Mouse (Mus musculus) hindbrain, embryonic 13.5 days (tissue): Measurements from ENCODE around the gene Cercam. TPM values are rescaled to one million over a fixed set of nuclear protein-coding genes. Genes with fewer than 3 reads are reported as not detected.
"Not testable (repeated sequence)": the region's sequence is repeated elsewhere in the genome, so short reads cannot be mapped to it uniquely, and the experiment has no call there.

ENCODE experiments used
- ATAC-seq: fragments of 200-750 bp; cut with Nextera tagmentation; 2 replicates; pipeline ENCODE4 v1.8.0; 2017; ENCODE audit warnings: moderate TSS enrichment; ENCODE audit not compliant: low FRiP score
- H3K27ac ChIP-seq: fragments of 300-500 bp; sonication (generic); 2 replicates; pipeline ENCODE4 v1.5.1; 2015; ENCODE audit warnings: inconsistent platforms, mild to moderate bottlenecking, moderate library complexity
- H3K27me3 ChIP-seq: fragments of 300-500 bp; sonication (generic); 2 replicates; pipeline ENCODE4 v1.6.1; 2015; ENCODE audit warnings: mild to moderate bottlenecking, inconsistent platforms
- H3K36me3 ChIP-seq: fragments of 300-500 bp; sonication (generic); 2 replicates; pipeline ENCODE4 v1.6.1; 2015; ENCODE audit warnings: mild to moderate bottlenecking, inconsistent platforms
- H3K4me1 ChIP-seq: fragments of 300-500 bp; sonication (generic); replicated peaks from 2 replicates; pipeline ENCODE4 v1.6.1; 2015; ENCODE audit warnings: inconsistent platforms
- H3K4me2 ChIP-seq: fragments of 300-500 bp; sonication (generic); 2 replicates; pipeline ENCODE4 v1.6.1; 2015; ENCODE audit warnings: inconsistent platforms, mild to moderate bottlenecking, moderate library complexity
- H3K4me3 ChIP-seq: fragments of 300-500 bp; sonication (generic); 2 replicates; pipeline ENCODE4 v1.5.1; 2015; ENCODE audit warnings: mild to moderate bottlenecking, inconsistent platforms
- H3K9ac ChIP-seq: fragments of 300-500 bp; sonication (generic); 2 replicates; pipeline ENCODE4 v1.6.1; 2015; ENCODE audit warnings: mild to moderate bottlenecking, inconsistent platforms
- H3K9me3 ChIP-seq: fragments of 300-500 bp; sonication (generic); 2 replicates; pipeline ENCODE4 v1.6.1; 2016; ENCODE audit warnings: inconsistent platforms
- WGBS: fragments of 180-500 bp; shearing (Covaris S2); methylation state at CpG from one replicate; pipeline ENCODE4 v1.1.7; 2015; 5-methylcytosine and 5-hydroxymethylcytosine counted together
- polyA plus RNA-seq: library from polyadenylated mRNA; unstranded; fragments of >200 nt; fragmentation: Nextera tagmentation; extraction: Ambion mirVana; gene quantifications from 2 replicates; pipeline ENCODE4 v1.2.1, GENCODE M21; 2015

The Cercam gene
- polyA plus RNA-seq, 1 experiment from 2014 or later: 23.8 TPM

DNA sequence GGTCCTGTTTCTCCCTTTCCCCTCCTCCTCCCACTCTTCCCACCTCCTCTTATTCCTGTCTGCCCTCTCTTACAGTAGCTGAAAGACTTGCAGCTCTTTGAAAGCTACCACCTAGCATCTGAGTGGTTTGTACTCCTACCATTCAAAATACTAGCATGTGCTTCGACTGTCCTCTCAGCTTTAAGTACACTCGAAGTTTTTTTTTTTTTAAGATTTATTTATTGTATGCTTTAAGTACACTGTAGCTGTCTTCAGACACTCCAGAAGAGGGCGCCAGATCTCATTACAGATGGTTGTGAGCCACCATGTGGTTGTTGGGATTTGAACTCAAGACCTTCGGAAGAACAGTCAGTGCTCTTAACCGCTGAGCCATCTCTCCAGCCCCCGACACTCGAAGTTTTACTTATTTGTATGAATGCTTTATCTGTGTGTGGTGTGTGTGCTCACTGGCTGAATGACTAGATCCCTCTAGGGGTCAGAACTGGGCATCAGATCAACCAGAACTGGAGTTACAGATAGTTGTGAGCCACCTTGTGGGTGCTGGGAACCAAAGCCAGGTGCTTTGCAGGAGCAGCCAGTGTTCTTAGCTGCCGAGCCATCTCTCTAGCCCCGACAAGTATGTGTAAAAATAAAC, 17.8 kb downstream of the Cercam start:
- H3K27me3 ChIP-seq, H3K9ac ChIP-seq, H3K36me3 ChIP-seq, H3K27ac ChIP-seq, H3K4me2 ChIP-seq, ATAC-seq, H3K9me3 ChIP-seq, H3K4me3 ChIP-seq: not testable (repeated sequence)
- H3K4me1 ChIP-seq: peaks cover 19% of the 10 kb centered on the region
- WGBS: 87% methylated on average over 9 of the region's 9 CpGs

DNA sequence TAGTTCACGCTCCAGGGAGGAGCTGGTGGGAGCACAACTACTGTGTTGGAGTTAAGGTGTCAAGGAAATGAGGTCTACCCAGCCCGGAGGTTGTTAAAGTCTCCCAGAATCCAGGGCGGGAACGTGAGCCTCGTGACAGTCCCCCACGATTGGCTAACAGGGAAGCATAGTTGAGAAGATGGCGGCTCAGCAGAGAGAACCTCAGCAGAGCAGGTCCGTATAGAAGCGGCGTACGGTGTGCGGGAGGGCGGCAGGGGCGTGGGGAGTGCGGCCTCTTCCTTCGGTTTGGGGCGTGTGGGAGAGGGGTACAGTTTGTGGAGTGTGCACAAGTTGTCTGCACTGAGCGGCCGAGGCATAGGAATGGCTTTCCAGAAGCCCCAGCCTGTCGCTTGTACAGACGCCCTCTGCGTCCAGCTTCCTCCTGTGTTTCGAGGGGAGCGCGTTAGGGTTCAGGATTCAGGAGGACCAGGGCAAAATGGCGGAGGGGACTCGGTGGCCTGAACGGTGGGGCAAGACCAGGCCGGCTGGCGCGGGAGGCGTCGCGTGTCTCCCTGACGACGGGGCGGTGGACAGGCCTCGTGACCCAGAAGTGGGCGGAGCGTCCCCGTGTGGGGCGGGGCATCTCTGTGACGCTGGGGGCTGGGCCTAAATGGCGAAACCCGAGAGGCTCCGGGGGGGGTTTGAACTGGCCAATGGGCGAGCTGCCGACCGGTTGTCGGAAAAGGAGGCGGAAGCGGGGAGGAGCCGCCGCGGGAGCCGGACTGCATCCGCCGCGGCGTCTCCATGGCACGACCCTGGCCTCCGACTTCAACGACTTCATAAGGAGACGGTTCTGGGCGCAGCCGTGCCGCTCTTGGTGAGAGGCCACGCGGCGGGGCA, 20.3 kb downstream of the Cercam start, which contains the start of gene Odf2:
Gene Odf2, plus strand, starts transcription at position 156 of the 879 bp plus-strand sequence.
- Histone ChIP-seq H3K27me3 (no peaks in the 10 kb centered on the region), H3K9ac (peak within 1 kb of the TSS; percentile 96), H3K36me3 (peaks cover 28% of the 10 kb centered on the region), H3K9me3 (no peaks in the 10 kb centered on the region), H3K4me3 (peak within 1 kb of the TSS; percentile 98), H3K4me2 (peak within 1 kb of the TSS; percentile 94), H3K27ac (peak within 1 kb of the TSS; percentile 92), H3K4me1 (peaks cover 23% of the 10 kb centered on the region)
- peak; percentile 91 for ATAC-seq
- 1% methylated on average over 69 of the region's 70 CpGs for WGBS

DNA sequence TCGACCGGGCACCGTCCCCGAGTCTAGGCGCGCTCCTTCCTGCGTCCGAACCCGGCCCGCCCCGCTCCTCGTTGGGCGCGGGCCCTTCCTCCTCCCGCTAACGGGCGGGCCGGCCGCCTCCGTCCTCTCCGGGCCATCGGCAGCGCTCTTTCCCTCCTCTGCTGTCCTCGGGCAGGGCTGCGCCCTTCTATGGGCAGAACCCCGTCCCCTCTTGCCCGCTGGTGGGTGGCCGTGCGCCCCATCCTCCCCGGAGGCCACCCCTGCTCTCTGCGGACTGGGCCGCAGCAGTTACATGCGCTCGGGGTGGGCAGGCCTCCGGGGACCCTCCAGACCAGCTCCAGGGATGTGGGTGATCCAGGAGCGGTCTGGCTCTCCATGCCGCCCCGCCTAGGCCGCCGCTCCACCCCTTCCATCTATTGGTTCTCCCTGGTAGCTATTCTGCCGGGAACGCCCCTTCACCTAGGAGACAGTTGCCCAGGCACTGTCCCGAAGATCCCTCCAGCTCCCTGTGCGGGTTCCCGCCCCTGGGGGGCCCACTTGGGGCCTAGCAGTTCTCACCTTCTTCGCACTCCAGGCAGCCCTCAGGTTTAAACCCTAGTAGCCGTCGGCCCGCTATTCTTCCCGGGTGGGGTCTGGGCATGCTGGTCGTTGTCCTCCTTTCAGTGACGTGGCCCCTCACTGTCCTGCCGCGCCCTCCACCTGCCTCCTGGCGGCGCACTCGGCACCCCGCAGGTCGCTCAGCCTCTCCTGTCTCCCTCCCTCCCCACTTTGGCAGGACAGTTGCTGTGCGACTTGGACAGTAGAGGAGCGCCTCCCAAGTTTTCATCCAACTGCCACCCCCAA, 21.2 kb downstream of the Cercam start:
- peak overlapping the region; percentile 98 for H3K4me3 ChIP-seq
- WGBS: under 1% methylated on average over 55 of the region's 61 CpGs
- peaks cover 37% of the 10 kb centered on the region for H3K36me3 ChIP-seq
- H3K27ac ChIP-seq: peak overlapping the region; percentile 92
- peaks cover 23% of the 10 kb centered on the region for H3K4me1 ChIP-seq
- H3K27me3 ChIP-seq: no peaks in the 10 kb centered on the region
- ATAC-seq: peak; percentile 89
- H3K4me2 ChIP-seq: peak overlapping the region; percentile 94
- no peaks in the 10 kb centered on the region for H3K9me3 ChIP-seq
- peak overlapping the region; percentile 96 for H3K9ac ChIP-seq

GRCm38 (mm10) chr2:29891773-29892172, 22.8 kb downstream of the Cercam start:
- peaks cover 52% of the 10 kb centered on the region for H3K36me3 ChIP-seq
- peak overlapping the region; percentile 29 for H3K9ac ChIP-seq
- H3K4me3 ChIP-seq: no peak overlapping the region
- no peak for ATAC-seq
- H3K4me1 ChIP-seq: peaks cover 23% of the 10 kb centered on the region
- no peaks in the 10 kb centered on the region for H3K9me3 ChIP-seq
- H3K27me3 ChIP-seq: no peaks in the 10 kb centered on the region
- H3K27ac ChIP-seq: no peak overlapping the region
- H3K4me2 ChIP-seq: no peak overlapping the region
- 98% methylated on average over 6 of the region's 6 CpGs for WGBS

- Histone ChIP-seq H3K27ac (no peak overlapping the region), H3K4me3 (no peak overlapping the region), H3K9me3 (no peaks in the 10 kb centered on the region), H3K9ac (no peak overlapping the region), H3K4me2 (no peak overlapping the region), H3K36me3 (peaks cover 95% of the 10 kb centered on the region), H3K4me1 (peaks cover 10% of the 10 kb centered on the region), H3K27me3 (no peaks in the 10 kb centered on the region)
- 94% methylated on average over 1 of the region's 1 CpGs for WGBS
- no peak for ATAC-seq
Observed at GRCm38 (mm10) chr2:29896071-29896470, 27.1 kb downstream of the Cercam start.

DNA sequence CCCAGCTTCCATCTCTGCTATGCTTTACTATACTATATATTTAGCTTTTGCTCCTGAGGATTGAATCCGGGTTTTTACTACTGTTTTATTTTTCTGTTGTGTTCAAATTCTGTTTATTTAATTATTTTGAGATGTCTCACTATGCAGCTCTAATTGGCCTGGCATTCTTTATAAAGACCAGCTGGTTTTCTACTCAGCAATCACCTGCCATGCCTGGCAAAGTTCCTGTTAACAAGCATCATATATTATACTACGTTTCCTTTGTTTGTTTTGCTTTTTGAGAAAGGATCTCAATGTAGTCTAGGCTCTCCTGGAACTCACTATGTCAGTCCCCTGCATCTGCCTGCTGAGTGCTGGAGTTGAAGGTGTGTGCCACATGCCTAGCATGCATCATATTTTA, 28.4 kb downstream of the Cercam start:
- no peak overlapping the region for H3K27ac ChIP-seq
- H3K4me1 ChIP-seq: no peaks in the 10 kb centered on the region
- no peaks in the 10 kb centered on the region for H3K9me3 ChIP-seq
- H3K4me3 ChIP-seq: no peak overlapping the region
- peaks cover 98% of the 10 kb centered on the region for H3K36me3 ChIP-seq
- WGBS: 82% methylated on average over 2 of the region's 2 CpGs
- no peaks in the 10 kb centered on the region for H3K27me3 ChIP-seq
- ATAC-seq: no peak
- no peak overlapping the region for H3K9ac ChIP-seq
- no peak overlapping the region for H3K4me2 ChIP-seq

DNA sequence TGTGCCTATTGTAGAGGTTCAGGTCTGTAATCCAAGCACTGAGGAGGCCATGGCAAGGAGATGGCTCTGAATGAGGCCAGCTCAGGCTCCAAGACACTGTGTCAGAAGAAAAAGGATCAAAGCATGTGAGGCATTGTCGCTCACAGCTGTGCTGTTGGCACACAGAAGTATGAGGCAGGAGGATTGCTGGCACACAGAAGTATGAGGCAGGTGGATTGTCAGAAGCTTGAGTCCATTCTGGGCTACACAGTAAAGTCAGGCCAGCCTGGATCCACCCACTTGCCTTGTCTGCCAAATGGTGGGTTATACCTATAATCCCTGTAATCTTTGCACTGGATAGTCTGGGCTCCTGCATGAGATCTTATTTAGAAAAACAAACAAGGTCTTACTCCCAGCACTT, 29.1 kb downstream of the Cercam start:
- ATAC-seq: no peak
- no peak overlapping the region for H3K4me2 ChIP-seq
- H3K27me3 ChIP-seq: no peaks in the 10 kb centered on the region
- H3K9me3 ChIP-seq: no peaks in the 10 kb centered on the region
- H3K27ac ChIP-seq: no peak overlapping the region
- H3K4me1 ChIP-seq: no peaks in the 10 kb centered on the region
- 93% methylated on average over 1 of the region's 1 CpGs for WGBS
- peaks cover 98% of the 10 kb centered on the region for H3K36me3 ChIP-seq
- no peak overlapping the region for H3K9ac ChIP-seq
- H3K4me3 ChIP-seq: no peak overlapping the region

DNA sequence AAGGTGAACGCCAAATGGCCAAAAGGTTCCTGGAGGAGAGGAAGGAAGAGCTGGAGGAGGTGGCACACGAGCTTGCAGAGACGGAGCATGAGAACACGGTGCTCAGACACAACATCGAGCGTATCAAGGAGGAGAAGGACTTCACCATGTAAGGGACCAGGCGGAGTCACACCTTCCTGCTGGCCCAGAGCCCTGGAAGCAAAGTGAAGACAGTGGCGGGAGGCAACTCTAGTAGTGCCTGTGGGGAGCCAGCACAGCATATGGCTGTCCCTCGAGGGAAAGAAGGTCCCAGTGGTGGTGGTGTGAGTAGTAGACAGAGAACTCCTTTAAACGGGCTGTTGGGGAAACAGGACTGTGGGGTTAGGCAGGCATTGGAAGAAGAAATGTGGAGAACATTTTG, 33.2 kb downstream of the Cercam start:
- no peaks in the 10 kb centered on the region for H3K27me3 ChIP-seq
- H3K4me3 ChIP-seq: no peak overlapping the region
- no peak overlapping the region for H3K9ac ChIP-seq
- H3K4me1 ChIP-seq: no peaks in the 10 kb centered on the region
- no peak overlapping the region for H3K4me2 ChIP-seq
- no peaks in the 10 kb centered on the region for H3K9me3 ChIP-seq
- no peak for ATAC-seq
- no peak overlapping the region for H3K27ac ChIP-seq
- WGBS: 97% methylated on average over 10 of the region's 10 CpGs
- peaks cover 99% of the 10 kb centered on the region for H3K36me3 ChIP-seq

DNA sequence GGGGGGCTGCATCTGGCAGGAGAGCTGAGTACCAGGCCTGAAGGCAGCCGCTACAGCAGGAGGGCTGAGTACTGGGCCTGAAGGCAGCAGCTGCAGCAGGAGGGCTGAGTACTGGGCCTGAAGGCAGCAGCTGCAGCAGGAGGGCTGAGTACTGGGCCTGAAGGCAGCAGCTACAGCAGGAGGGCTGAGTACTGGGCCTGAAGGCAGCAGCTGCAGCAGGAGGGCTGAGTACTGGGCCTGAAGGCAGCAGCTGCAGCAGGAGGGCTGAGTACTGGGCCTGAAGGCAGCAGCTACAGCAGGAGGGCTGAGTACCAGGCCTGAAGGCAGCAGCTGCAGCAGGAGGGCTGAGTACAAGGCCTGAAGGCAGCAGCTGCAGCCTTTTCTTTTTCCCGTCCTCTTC, 39.2 kb downstream of the Cercam start:
- not testable (repeated sequence) for H3K9ac ChIP-seq, H3K4me2 ChIP-seq, H3K4me1 ChIP-seq, H3K4me3 ChIP-seq, H3K27ac ChIP-seq, ATAC-seq, H3K27me3 ChIP-seq, H3K9me3 ChIP-seq
- WGBS: 77% methylated on average over 2 of the region's 2 CpGs
- peaks cover 90% of the 10 kb centered on the region for H3K36me3 ChIP-seq

DNA sequence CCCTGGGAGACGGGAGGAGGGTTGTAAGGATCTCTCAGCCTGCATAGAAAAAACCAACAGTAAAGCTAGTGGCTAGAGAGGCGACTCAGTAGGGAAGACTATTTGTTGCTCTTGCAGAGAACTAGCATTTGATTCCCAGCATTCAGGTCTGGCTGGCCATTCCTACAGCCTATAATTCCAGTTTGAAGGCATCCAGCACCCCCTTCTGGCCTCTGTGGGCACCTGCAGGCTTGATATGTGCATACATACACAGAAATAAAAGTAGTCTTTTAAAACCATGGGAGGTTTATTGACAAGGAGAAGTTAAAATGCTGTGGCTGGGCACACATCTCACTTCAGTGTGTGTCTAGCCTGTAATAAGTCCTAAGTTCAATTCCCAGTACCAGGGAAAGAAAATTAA, 41.1 kb downstream of the Cercam start:
- Histone ChIP-seq H3K9ac (no peak overlapping the region), H3K4me2 (no peak overlapping the region), H3K4me1 (no peaks in the 10 kb centered on the region), H3K4me3 (no peak overlapping the region), H3K36me3 (peaks cover 89% of the 10 kb centered on the region), H3K27ac (no peak overlapping the region), H3K27me3 (no peaks in the 10 kb centered on the region), H3K9me3 (no peaks in the 10 kb centered on the region)
- ATAC-seq: no peak
- 89% methylated on average over 2 of the region's 2 CpGs for WGBS

DNA sequence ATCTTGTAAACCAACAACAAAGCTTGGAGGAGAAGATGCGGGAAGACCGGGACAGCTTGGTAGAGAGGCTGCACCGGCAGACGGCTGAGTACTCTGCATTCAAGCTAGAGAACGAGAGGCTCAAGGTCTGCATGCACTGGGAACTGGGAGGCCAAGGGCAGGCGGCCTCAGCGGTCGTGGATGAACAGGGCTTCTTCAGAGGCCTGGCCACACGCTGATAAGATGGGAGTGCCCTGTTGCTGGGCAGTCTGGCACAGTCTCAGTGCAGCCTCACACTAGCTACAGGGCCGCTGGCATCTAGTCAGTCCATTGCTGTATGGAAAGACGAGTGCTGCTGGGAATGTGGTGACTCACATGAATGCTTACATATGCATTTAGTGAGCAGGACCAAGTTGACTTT, 48.7 kb downstream of the Cercam start:
- Histone ChIP-seq H3K4me3 (no peak overlapping the region), H3K27ac (no peak overlapping the region), H3K27me3 (no peaks in the 10 kb centered on the region), H3K4me2 (no peak overlapping the region), H3K36me3 (peaks cover 87% of the 10 kb centered on the region), H3K9ac (no peak overlapping the region), H3K4me1 (no peaks in the 10 kb centered on the region), H3K9me3 (no peaks in the 10 kb centered on the region)
- no peak for ATAC-seq
- WGBS: 91% methylated on average over 11 of the region's 11 CpGs

- 81% methylated on average over 11 of the region's 11 CpGs for WGBS
- no peak for ATAC-seq
Observed at GRCm38 (mm10) chr2:29922011-29922410, 53.0 kb downstream of the Cercam start.

More at GRCm38 (mm10) chr2:29922011-29922410, 53.0 kb downstream of the Cercam start:
- Histone ChIP-seq H3K36me3 (peaks cover 89% of the 10 kb centered on the region), H3K9ac (no peak overlapping the region), H3K27me3 (no peaks in the 10 kb centered on the region), H3K4me2 (no peak overlapping the region), H3K4me1 (no peaks in the 10 kb centered on the region), H3K27ac (0 out of 2 replicates have a peak overlapping the region, but pooled peaks have one; percentile 8), H3K9me3 (no peaks in the 10 kb centered on the region), H3K4me3 (no peak overlapping the region)
